In the genomic region with DNA sequence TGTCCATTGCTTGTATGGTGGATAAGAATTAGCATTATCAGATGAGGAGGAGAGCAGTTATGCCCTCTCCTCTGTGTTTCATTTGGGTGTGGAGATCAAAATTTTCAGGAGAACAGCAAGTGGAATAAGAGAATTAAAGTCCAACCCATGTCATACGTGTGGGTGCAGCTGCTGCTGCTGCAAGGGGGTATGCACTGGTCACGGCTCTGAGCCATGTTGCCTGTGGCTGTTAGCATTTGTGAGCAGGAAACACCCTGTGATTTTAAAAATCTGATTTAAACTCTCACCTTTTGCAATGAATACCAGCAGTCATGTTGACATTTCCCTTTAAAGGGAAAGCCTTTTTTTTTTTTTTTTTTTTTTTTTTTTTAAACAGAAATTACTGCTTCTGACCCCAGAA, we compare ENCODE assay signal across 17 mouse cellular contexts.
A peak's percentile ranks its signal among the peaks of the same experiment; 100 is the strongest.
DNase-seq lines count a peak whose midpoint lies in the region; TF ChIP-seq lines count a peak whose summit lies in the region.
"Had no signal": no experiment of that assay in that cellular context is flagged by ENCODE, and none has a peak within 500 bp of the region (broad histone marks: within the 10 kb centered on the region; RNA-seq: fewer than 3 reads in every experiment).

No protein-coding gene starts in this region.

- intact Hi-C loops in heart, postnatal 14 days (cut with DNase I) = loop anchor here (10.0 kb wide), 1 partner anchor 191 kb away; the partner anchor contains the start of genes Fkbp7 and Plekha3

- H3K4me3 ChIP-seq in myocyte = no peak overlapping the region

- H3K36me3 ChIP-seq in myocyte (ENCODE audit: control insufficient read depth, insufficient read depth) = peaks cover 65% of the 10 kb centered on the region
- H3K36me3 ChIP-seq: G1E had no signal

- no peak overlapping the region for H3K4me2 ChIP-seq in myocyte (ENCODE audit: low read depth)

- no peaks in the 10 kb centered on the region for H3K79me2 ChIP-seq in myocyte (ENCODE audit: control insufficient read depth, insufficient read depth)

- no peak for TF ChIP-seq POLR2A in myocyte (IDR thresholded peaks at IDR 0.05; ENCODE audit: insufficient read length, low read depth)

- no peak overlapping the region for H3ac ChIP-seq in myocyte (ENCODE audit: control insufficient read depth, insufficient read length)

- H3K27me3 ChIP-seq in myocyte (ENCODE audit: control insufficient read depth, insufficient read depth, insufficient read length) = no peaks in the 10 kb centered on the region
- H3K27me3 ChIP-seq: CH12.LX had no signal

- DNase-seq in heart, adult 11 months = peak; percentile 66
- DNase-seq in heart, postnatal 14 days = no peak
- no peak for DNase-seq in Muller cell, postnatal 12 days (ENCODE audit: inconsistent ontology term)
- DNase-seq: adrenal gland, adult 2 months; adrenal gland, adult 8-10 months; adrenal gland, postnatal 10 days; adrenal gland, postnatal 14 days; adrenal gland, postnatal 25 days; adrenal gland, postnatal 36 days; B cell, adult 2 months; cerebellum, adult 11 months; cerebellum, adult 11-12 months; cerebellum, adult 18-20 months; cerebellum, adult 2 months had no signal

TF ChIP-seq in myocyte, 11 proteins besides CTCF, POLR2A, EP300 and RAD21:
- TF ChIP-seq USF1 (IDR thresholded peaks at IDR 0.05; ENCODE audit: low read depth) = no peak
- peak; percentile 69 for TF ChIP-seq POLR2AphosphoS2 (IDR thresholded peaks at IDR 0.05; ENCODE audit: insufficient read length, low read depth)
